Mouse (Mus musculus): ENCODE measurements around the gene Prkcz. TPM values are rescaled to one million over a fixed set of nuclear protein-coding genes. Genes with fewer than 3 reads are reported as not detected.
A peak's percentile ranks its signal among the peaks of the same experiment; 100 is the strongest.

Prkcz gene
- total and polyA plus RNA-seq, 3 experiments: 0.16 to 11.8 (median 1.6) TPM

DNA sequence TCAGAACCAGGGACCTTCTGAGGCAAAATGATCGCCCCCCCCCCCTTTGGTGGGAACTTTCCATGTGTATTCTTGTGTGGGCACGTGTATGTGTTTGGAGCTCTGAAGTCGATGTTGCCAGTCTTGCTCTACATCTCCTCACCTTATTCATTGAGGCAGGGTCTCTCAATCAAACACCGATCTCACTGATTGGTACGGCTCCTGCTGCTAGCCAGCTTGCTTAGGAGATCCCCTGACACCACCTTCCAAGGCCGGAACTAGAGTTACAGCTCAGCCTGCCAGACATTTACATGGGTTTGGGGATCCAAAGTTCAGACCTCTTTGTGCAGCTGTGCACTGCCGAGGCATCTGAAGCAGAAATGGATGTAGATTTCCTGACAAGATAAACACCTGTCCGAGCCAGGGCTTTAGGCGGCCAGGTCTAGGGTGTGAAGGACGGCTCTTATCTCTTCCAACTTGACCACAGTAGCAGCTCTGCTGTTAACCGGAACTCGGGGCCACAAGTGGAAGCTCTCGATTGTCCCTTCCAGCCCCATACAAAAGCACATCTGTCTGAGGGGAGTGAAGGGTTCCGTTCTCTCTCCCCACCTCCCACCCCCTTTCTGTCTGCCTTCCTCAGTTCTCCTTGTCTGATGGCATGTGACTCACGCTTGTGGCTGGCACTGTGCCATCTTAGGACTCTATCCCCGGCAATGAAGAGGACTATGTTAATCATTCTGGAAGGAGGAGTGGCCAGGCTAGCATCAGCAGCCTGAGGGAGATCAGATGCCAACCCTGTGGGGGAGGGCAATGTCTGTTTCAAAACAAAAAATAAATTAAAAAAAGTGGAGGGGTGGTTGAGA, 81.0 kb downstream of the Prkcz start:
- DNase-seq (ENCODE audit: extremely low read depth): no peak
- H3K4me1 ChIP-seq (ENCODE audit: control insufficient read depth in 1 of 2, insufficient read depth in 2 of 2): peaks cover 22 to 33% of the 10 kb centered on the region in 2 experiments
- dilution Hi-C loops (cut with MboI; ENCODE audit: extremely low pct_ligation_motif_present, extremely low pct_unique_long_range_greater_than_20kb, low sequenced_read_pairs) (no loop called here), in situ Hi-C loops (cut with MboI; ENCODE audit: low pct_ligation_motif_present, low pct_unique_long_range_greater_than_20kb, low sequenced_read_pairs) (no loop called here)
- H3K79me2 ChIP-seq (replicated peaks; ENCODE audit: control insufficient read depth, extremely low read depth, insufficient read depth, poor library complexity, severe bottlenecking): no peaks in the 10 kb centered on the region
- H3K27me3 ChIP-seq (replicated peaks): peaks cover 42% of the 10 kb centered on the region
- no peak overlapping the region for H3K27ac ChIP-seq (ENCODE audit: insufficient read depth, low read depth)
- no peak overlapping the region for H3K4me2 ChIP-seq (ENCODE audit: insufficient read depth, low read depth, poor library complexity, severe bottlenecking)
- TF ChIP-seq NELFE (IDR thresholded peaks at IDR 0.05; ENCODE audit: low read depth, low read length) (no peak), CHD2 (IDR thresholded peaks at IDR 0.05; ENCODE audit: low read length) (no peak), CHD1 (IDR thresholded peaks at IDR 0.05; ENCODE audit: low read depth, low read length) (no peak), MEF2A (IDR thresholded peaks at IDR 0.05; ENCODE audit: borderline replicate concordance, low read depth, low read length) (no peak), SMC3 (IDR thresholded peaks at IDR 0.05; ENCODE audit: low read depth, low read length) (no peak), POLR2A (IDR thresholded peaks at IDR 0.05; ENCODE audit: low read depth, low read length) (no peak), USF1 (IDR thresholded peaks at IDR 0.05; ENCODE audit: low read depth, low read length) (no peak), NRF1 (IDR thresholded peaks at IDR 0.05; ENCODE audit: low read depth, low read length) (no peak)
- no peak overlapping the region for H3K9ac ChIP-seq (ENCODE audit: insufficient read depth, low read depth)
- H3K4me3 ChIP-seq (replicated peaks in 1 of 3; ENCODE audit: low read depth in 2 of 3, low read length in 2 of 3, poor library complexity in 1 of 3): no peak overlapping the region
- no peaks in the 10 kb centered on the region for H3K36me3 ChIP-seq (replicated peaks in 1 of 2; ENCODE audit: control insufficient read depth in 1 of 2, insufficient read depth in 1 of 2, low read length in 1 of 2)
- no peaks in the 10 kb centered on the region for H3K9me3 ChIP-seq (replicated peaks; ENCODE audit: low read length)

DNA sequence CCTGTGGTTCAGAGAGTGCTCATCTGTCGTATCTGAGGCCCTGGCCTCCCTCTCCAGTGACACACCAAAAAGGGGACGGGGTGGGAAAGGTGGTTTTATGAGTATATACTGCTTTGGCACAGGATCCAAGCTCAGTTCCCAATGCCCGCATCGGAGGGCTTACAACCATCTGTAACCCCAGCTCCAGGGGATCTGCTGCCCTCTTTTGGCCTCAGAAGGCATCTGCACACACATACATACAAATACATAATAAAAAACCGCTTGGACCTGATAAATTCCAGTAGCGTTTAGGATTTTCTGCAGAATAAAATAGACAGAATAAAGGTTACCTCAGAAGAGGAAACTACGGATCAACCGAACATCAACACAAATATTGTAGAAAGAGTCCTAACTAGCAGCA, 82.1 kb downstream of the Prkcz start:
- dilution Hi-C loops (cut with MboI; ENCODE audit: extremely low pct_ligation_motif_present, extremely low pct_unique_long_range_greater_than_20kb, low sequenced_read_pairs): no loop called here
- H3K9ac ChIP-seq (ENCODE audit: insufficient read depth, low read depth): no peak overlapping the region
- no peak for DNase-seq (ENCODE audit: extremely low read depth)

DNA sequence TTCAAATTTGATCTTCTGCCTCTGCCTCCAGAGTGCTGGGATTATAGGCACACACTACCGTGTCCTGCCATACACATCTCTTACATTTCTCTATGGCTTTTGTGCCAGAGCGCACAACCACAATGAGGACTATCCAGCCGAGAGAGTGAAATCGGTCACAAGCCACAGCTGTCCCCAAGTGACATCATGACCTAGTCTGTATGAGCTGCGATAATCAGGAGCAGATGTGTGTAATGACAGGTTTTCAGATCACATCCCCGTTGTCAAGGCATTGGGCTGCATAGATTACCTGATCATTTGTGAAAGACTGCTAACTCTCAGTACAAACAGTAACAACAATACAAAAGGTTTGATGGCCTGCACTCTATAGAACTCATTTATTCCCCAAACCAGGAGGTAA, 83.2 kb downstream of the Prkcz start:
- H3K27ac ChIP-seq (ENCODE audit: insufficient read depth, low read depth): no peak overlapping the region
- DNase-seq (ENCODE audit: extremely low read depth): no peak
- H3K9me3 ChIP-seq (replicated peaks; ENCODE audit: low read length): no peaks in the 10 kb centered on the region
- H3K27me3 ChIP-seq (replicated peaks): peaks cover 42% of the 10 kb centered on the region
- H3K4me2 ChIP-seq (ENCODE audit: insufficient read depth, low read depth, poor library complexity, severe bottlenecking): no peak overlapping the region
- no peak for TF ChIP-seq POLR2AphosphoS2 (IDR thresholded peaks at IDR 0.05; ENCODE audit: low read depth, low read length)
- TF ChIP-seq TBP (conservative IDR thresholded peaks at IDR 0.05; ENCODE audit: low read depth, low read length): no peak
- no peak for TF ChIP-seq UBTF (IDR thresholded peaks at IDR 0.05; ENCODE audit: low read depth, low read length)
- no peak for TF ChIP-seq JUN (IDR thresholded peaks at IDR 0.05; ENCODE audit: insufficient read depth, low read depth, low read length)
- TF ChIP-seq GABPA (IDR thresholded peaks at IDR 0.05; ENCODE audit: insufficient replicate concordance, low read depth, low read length): no peak
- TF ChIP-seq ZMIZ1 (IDR thresholded peaks at IDR 0.05; ENCODE audit: low read depth, low read length): no peak
- no peak for TF ChIP-seq PAX5 (IDR thresholded peaks at IDR 0.05; ENCODE audit: low read length)
- TF ChIP-seq MYC (IDR thresholded peaks at IDR 0.05; ENCODE audit: low read depth, low read length): no peak
- TF ChIP-seq NRF1 (IDR thresholded peaks at IDR 0.05; ENCODE audit: low read depth, low read length): no peak
- no peak for TF ChIP-seq CHD2 (IDR thresholded peaks at IDR 0.05; ENCODE audit: low read length)
- no peak for TF ChIP-seq JUND (conservative IDR thresholded peaks at IDR 0.05; ENCODE audit: low read depth, low read length)
- no peak for TF ChIP-seq HCFC1 (IDR thresholded peaks at IDR 0.05; ENCODE audit: low read depth, low read length)
- no peak overlapping the region for H3K9ac ChIP-seq (ENCODE audit: insufficient read depth, low read depth)
- H3K79me2 ChIP-seq (replicated peaks; ENCODE audit: control insufficient read depth, extremely low read depth, insufficient read depth, poor library complexity, severe bottlenecking): no peaks in the 10 kb centered on the region
- in situ Hi-C loops (cut with MboI; ENCODE audit: low pct_ligation_motif_present, low pct_unique_long_range_greater_than_20kb, low sequenced_read_pairs): no loop called here
- H3K4me3 ChIP-seq (replicated peaks in 1 of 3; ENCODE audit: low read depth in 2 of 3, low read length in 2 of 3, poor library complexity in 1 of 3): no peak overlapping the region
- no peaks in the 10 kb centered on the region for H3K36me3 ChIP-seq (replicated peaks in 1 of 2; ENCODE audit: control insufficient read depth in 1 of 2, insufficient read depth in 1 of 2, low read length in 1 of 2)
- dilution Hi-C loops (cut with MboI; ENCODE audit: extremely low pct_ligation_motif_present, extremely low pct_unique_long_range_greater_than_20kb, low sequenced_read_pairs): no loop called here
- H3K4me1 ChIP-seq (ENCODE audit: control insufficient read depth in 1 of 2, insufficient read depth in 2 of 2): peaks cover 22 to 24% of the 10 kb centered on the region in 2 experiments

More for the DNA sequence above, 82.1 kb downstream of the Prkcz start:
- H3K27ac ChIP-seq (ENCODE audit: insufficient read depth, low read depth): no peak overlapping the region
- in situ Hi-C loops (cut with MboI; ENCODE audit: low pct_ligation_motif_present, low pct_unique_long_range_greater_than_20kb, low sequenced_read_pairs): no loop called here
- no peaks in the 10 kb centered on the region for H3K36me3 ChIP-seq (replicated peaks in 1 of 2; ENCODE audit: control insufficient read depth in 1 of 2, insufficient read depth in 1 of 2, low read length in 1 of 2)
- no peak overlapping the region for H3K4me2 ChIP-seq (ENCODE audit: insufficient read depth, low read depth, poor library complexity, severe bottlenecking)
- peaks cover 22 to 30% of the 10 kb centered on the region in 2 experiments for H3K4me1 ChIP-seq (ENCODE audit: control insufficient read depth in 1 of 2, insufficient read depth in 2 of 2)
- H3K9me3 ChIP-seq (replicated peaks; ENCODE audit: low read length): no peaks in the 10 kb centered on the region
- H3K27me3 ChIP-seq (replicated peaks): peaks cover 45% of the 10 kb centered on the region
- no peak overlapping the region for H3K4me3 ChIP-seq (replicated peaks in 1 of 3; ENCODE audit: low read depth in 2 of 3, low read length in 2 of 3, poor library complexity in 1 of 3)
- TF ChIP-seq CTCF (conservative IDR thresholded peaks at IDR 0.05 in 1 of 2, IDR thresholded peaks at IDR 0.05 in 1 of 2; ENCODE audit: low read depth in 2 of 2, low read length in 2 of 2) (peak in 1 of 2 experiments; percentile 55; a peak in 2 of 4 replicates), RAD21 (IDR thresholded peaks at IDR 0.05; ENCODE audit: low read depth, low read length) (peak; percentile 44), ZKSCAN1 (IDR thresholded peaks at IDR 0.05; ENCODE audit: borderline replicate concordance, low read depth, low read length) (no peak), SMC3 (IDR thresholded peaks at IDR 0.05; ENCODE audit: low read depth, low read length) (peak; percentile 26; the same call in 1 of the 2 replicates)
- no peaks in the 10 kb centered on the region for H3K79me2 ChIP-seq (replicated peaks; ENCODE audit: control insufficient read depth, extremely low read depth, insufficient read depth, poor library complexity, severe bottlenecking)
